Mouse (Mus musculus) hindbrain, embryonic 14.5 days (tissue): ENCODE data around the gene Odam. TPM values are rescaled to one million over a fixed set of nuclear protein-coding genes. Genes with fewer than 3 reads are reported as not detected.

Experiments
- ATAC-seq: fragments of 200-750 bp; cut with Nextera tagmentation; 2 replicates; pipeline ENCODE4 v1.8.0; 2017; ENCODE audit warnings: moderate number of reproducible peaks, mild to moderate bottlenecking, moderate TSS enrichment, moderate library complexity; ENCODE audit not compliant: low FRiP score
- DNase-seq: peaks from one replicate; pipeline ENCODE4 v3.0.0-alpha.2; 2015; ENCODE audit warnings: low spot score
- H3K27ac ChIP-seq: fragments of 300-500 bp; sonication (generic); 2 replicates; pipeline ENCODE4 v1.5.1; 2014; ENCODE audit warnings: mild to moderate bottlenecking, moderate library complexity
- H3K27me3 ChIP-seq: fragments of 300-500 bp; sonication (generic); 2 replicates; pipeline ENCODE4 v1.6.1; 2014; ENCODE audit warnings: mild to moderate bottlenecking, low read length, mixed read lengths; ENCODE audit not compliant: control insufficient read depth, insufficient read depth
- H3K36me3 ChIP-seq: fragments of 300-500 bp; sonication (generic); replicated peaks from 2 replicates; pipeline ENCODE4 v1.6.1; 2014; ENCODE audit not compliant: control insufficient read depth, insufficient read depth
- H3K4me1 ChIP-seq: fragments of 300-500 bp; sonication (generic); replicated peaks from 2 replicates; pipeline ENCODE4 v1.6.1; 2014; ENCODE audit warnings: antibody characterized with exemption, low read length, mixed read lengths; ENCODE audit not compliant: control insufficient read depth, insufficient read depth
- H3K4me2 ChIP-seq: fragments of 300-500 bp; sonication (generic); replicated peaks from 2 replicates; pipeline ENCODE4 v1.6.1; 2014; ENCODE audit warnings: mild to moderate bottlenecking, moderate library complexity
- H3K4me3 ChIP-seq: fragments of 300-500 bp; sonication (generic); replicated peaks from 2 replicates; pipeline ENCODE4 v1.5.1; 2014; ENCODE audit warnings: mild to moderate bottlenecking, low read length
- H3K9ac ChIP-seq: fragments of 300-500 bp; sonication (generic); 2 replicates; pipeline ENCODE4 v1.6.1; 2014
- H3K9me3 ChIP-seq: fragments of 300-500 bp; sonication (generic); 2 replicates; pipeline ENCODE4 v1.6.1; 2016; ENCODE audit warnings: low read length; ENCODE audit not compliant: control insufficient read depth
- WGBS: fragments of 180-500 bp; shearing (Covaris S2); extraction: QIAGEN DNeasy Blood & Tissue Kit; methylation state at CpG from one replicate; pipeline ENCODE4 v1.1.7; 2014; 5-methylcytosine and 5-hydroxymethylcytosine counted together
- polyA plus RNA-seq: library from polyadenylated mRNA; unstranded; fragments of >200 nt; fragmentation: Nextera tagmentation; extraction: Ambion mirVana; gene quantifications from 2 replicates; pipeline ENCODE4 v1.2.1, GENCODE M21; 2014

Odam gene
- not detected in 2 replicates for polyA plus RNA-seq

GRCm38 (mm10) chr5:87884729-87885128, at the start of gene Odam:
Gene Odam, plus strand, starts transcription at chr5:87885029.
- Histone ChIP-seq H3K27me3 (no peaks in the 10 kb centered on the region), H3K4me3 (no peak within 1 kb of the TSS), H3K27ac (no peak within 1 kb of the TSS), H3K9me3 (no peaks in the 10 kb centered on the region), H3K4me2 (no peak within 1 kb of the TSS), H3K4me1 (no peaks in the 10 kb centered on the region), H3K36me3 (no peaks in the 10 kb centered on the region), H3K9ac (no peak within 1 kb of the TSS)
- ATAC-seq, result no peak
- no peak for DNase-seq
- 93% methylated on average over 1 of the region's 1 CpGs for WGBS

GRCm38 (mm10) chr5:87855136-87855716, 29.6 kb upstream of the Odam start:
- H3K4me3 ChIP-seq, result no peak overlapping the region
- no peaks in the 10 kb centered on the region for H3K27me3 ChIP-seq
- ATAC-seq, result no peak
- H3K4me2 ChIP-seq, result no peak overlapping the region
- H3K27ac ChIP-seq, result no peak overlapping the region
- no peak for DNase-seq
- no peaks in the 10 kb centered on the region for H3K9me3 ChIP-seq
- 79% methylated on average over 3 of the region's 3 CpGs for WGBS
- no peaks in the 10 kb centered on the region for H3K36me3 ChIP-seq
- H3K4me1 ChIP-seq, result no peaks in the 10 kb centered on the region
- H3K9ac ChIP-seq, result no peak overlapping the region

GRCm38 (mm10) chr5:87870084-87870483, 14.7 kb upstream of the Odam start:
- no peaks in the 10 kb centered on the region for H3K9me3 ChIP-seq
- no peaks in the 10 kb centered on the region for H3K36me3 ChIP-seq
- H3K27ac ChIP-seq, result no peak overlapping the region
- DNase-seq (no peak), ATAC-seq (no peak)
- H3K4me1 ChIP-seq, result no peaks in the 10 kb centered on the region
- no peak overlapping the region for H3K4me3 ChIP-seq
- H3K4me2 ChIP-seq, result no peak overlapping the region
- no peak overlapping the region for H3K9ac ChIP-seq
- WGBS, result 53% methylated on average over 2 of the region's 2 CpGs
- no peaks in the 10 kb centered on the region for H3K27me3 ChIP-seq

- Histone ChIP-seq H3K4me1 (no peaks in the 10 kb centered on the region), H3K9ac (no peak overlapping the region), H3K4me2 (no peak overlapping the region), H3K27ac (no peak overlapping the region), H3K4me3 (no peak overlapping the region), H3K36me3 (no peaks in the 10 kb centered on the region), H3K9me3 (no peaks in the 10 kb centered on the region), H3K27me3 (no peaks in the 10 kb centered on the region)
- ATAC-seq, result no peak
- DNase-seq, result no peak
- WGBS, result 30% methylated on average over 4 of the region's 4 CpGs
Measured at GRCm38 (mm10) chr5:87871423-87871822, 13.4 kb upstream of the Odam start.

- H3K4me2 ChIP-seq, result no peak within 1 kb of the TSS
- no peak within 1 kb of the TSS for H3K9ac ChIP-seq
- no peak within 1 kb of the TSS for H3K4me3 ChIP-seq
- H3K27ac ChIP-seq, result no peak within 1 kb of the TSS
- ATAC-seq, result no peak
- H3K4me1 ChIP-seq, result no peaks in the 10 kb centered on the region
- no peaks in the 10 kb centered on the region for H3K36me3 ChIP-seq
- WGBS, result 56% methylated on average over 5 of the region's 5 CpGs
- no peaks in the 10 kb centered on the region for H3K9me3 ChIP-seq
- no peaks in the 10 kb centered on the region for H3K27me3 ChIP-seq
- no peak for DNase-seq
Measured at GRCm38 (mm10) chr5:87925372-87925771, 40.5 kb downstream of the Odam start, which contains the start of gene Csn3. Gene Csn3, plus strand, starts transcription at chr5:87925579.

GRCm38 (mm10) chr5:87931603-87932002, 46.8 kb downstream of the Odam start:
- ATAC-seq (no peak), DNase-seq (no peak)
- 67% methylated on average over 1 of the region's 1 CpGs for WGBS
- Histone ChIP-seq H3K4me1 (no peaks in the 10 kb centered on the region), H3K36me3 (no peaks in the 10 kb centered on the region), H3K27me3 (no peaks in the 10 kb centered on the region), H3K4me3 (no peak overlapping the region), H3K9ac (no peak overlapping the region), H3K9me3 (no peaks in the 10 kb centered on the region), H3K4me2 (no peak overlapping the region), H3K27ac (no peak overlapping the region)

- H3K4me1 ChIP-seq, result no peaks in the 10 kb centered on the region
- H3K36me3 ChIP-seq, result no peaks in the 10 kb centered on the region
- no peaks in the 10 kb centered on the region for H3K9me3 ChIP-seq
- no peak overlapping the region for H3K27ac ChIP-seq
- H3K4me2 ChIP-seq, result no peak overlapping the region
- no peak overlapping the region for H3K9ac ChIP-seq
- DNase-seq (peak; percentile 63), ATAC-seq (no peak)
- WGBS, result 52% methylated on average over 3 of the region's 3 CpGs
- no peaks in the 10 kb centered on the region for H3K27me3 ChIP-seq
- no peak overlapping the region for H3K4me3 ChIP-seq
Measured at GRCm38 (mm10) chr5:87940752-87941151, 55.9 kb downstream of the Odam start.

GRCm38 (mm10) chr5:87942515-87942914, 57.7 kb downstream of the Odam start:
- no peaks in the 10 kb centered on the region for H3K36me3 ChIP-seq
- ATAC-seq, result no peak
- DNase-seq, result no peak

More at GRCm38 (mm10) chr5:87942515-87942914, 57.7 kb downstream of the Odam start:
- no peaks in the 10 kb centered on the region for H3K4me1 ChIP-seq
- H3K4me2 ChIP-seq, result no peak overlapping the region
- no peak overlapping the region for H3K9ac ChIP-seq
- H3K9me3 ChIP-seq, result no peaks in the 10 kb centered on the region
- H3K27ac ChIP-seq, result no peak overlapping the region
- no peaks in the 10 kb centered on the region for H3K27me3 ChIP-seq
- H3K4me3 ChIP-seq, result no peak overlapping the region
